Mouse (Mus musculus): ENCODE results near the gene Mpzl3.

Gene Mpzl3

DNA sequence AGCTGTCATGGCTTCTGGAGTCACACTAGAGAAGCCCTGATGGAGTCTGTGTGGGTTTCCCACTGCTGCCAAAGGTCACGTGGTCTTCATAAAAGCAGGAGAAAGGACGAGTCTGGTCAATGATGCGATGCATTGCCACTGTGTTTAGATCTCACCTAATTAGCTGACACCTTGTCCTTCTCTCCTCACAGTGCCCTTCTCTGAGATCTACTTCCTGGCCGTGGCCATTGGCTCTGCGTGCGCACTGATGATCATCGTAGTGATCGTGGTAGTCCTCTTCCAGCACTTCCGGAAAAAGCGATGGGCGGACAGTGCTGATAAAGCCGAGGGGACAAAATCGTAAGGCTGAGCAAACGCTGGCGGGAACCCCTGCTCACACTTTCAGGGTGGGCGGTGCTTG, 8.0 kb upstream of the Mpzl3 start:
- no peak for DNase-seq

DNA sequence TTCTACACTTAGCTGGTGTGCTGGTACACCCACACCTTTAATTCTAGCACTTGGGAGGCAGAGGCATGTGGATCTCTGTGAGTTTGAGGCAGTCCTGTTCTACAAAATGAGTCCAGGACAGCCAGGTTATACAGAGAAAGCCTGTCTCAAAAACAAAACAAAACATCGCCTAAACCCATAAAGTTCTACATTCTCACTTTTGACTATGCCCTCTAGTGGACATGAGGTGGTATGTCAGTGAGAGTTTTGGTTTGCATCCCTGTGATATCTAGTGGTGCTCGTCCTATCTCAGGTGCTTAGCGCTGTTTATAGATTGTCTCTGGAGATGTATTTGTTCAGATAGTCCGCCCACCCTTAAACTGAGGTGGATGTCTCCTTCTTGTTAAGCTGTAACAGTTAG, 6.5 kb upstream of the Mpzl3 start:
- no peak for DNase-seq

DNA sequence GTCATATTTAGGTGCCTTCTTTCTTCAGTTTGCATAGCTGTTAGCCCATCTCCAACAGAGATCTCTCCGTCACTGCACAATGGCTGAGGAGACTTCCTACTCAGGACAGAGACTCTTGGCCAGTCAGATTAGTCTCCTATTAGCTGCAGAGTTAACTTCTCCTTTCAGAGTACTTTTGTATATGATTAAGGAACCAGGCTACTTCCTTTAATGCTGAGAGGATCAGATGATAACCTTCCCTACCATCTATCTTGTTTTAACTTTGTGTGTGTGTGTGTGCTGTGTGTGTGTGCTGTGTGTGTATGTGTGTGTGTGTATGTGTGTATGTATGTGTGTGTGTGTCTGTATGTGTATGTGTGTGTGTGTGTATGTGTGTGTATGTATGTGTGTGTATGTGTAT, 5.3 kb upstream of the Mpzl3 start:
- no peak for DNase-seq

DNA sequence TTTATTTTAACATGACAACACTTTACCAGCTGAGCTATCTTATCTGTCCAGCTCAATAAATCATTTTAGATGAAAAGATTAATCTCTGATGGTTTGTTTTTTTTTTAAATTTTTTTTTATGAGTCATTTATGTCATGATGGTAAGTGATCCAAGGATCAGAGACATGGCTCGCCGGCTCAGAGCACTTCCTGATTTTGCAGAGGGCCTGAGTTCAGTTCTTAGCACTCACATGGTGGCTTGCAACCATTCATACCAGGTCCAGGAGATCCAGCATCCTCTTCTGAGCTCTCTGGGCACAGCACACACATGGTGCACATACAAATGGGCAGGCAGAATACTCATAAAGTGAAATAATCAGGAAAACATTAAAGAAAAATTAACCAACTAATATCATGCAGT, 4.7 kb upstream of the Mpzl3 start:
- DNase-seq: no peak

DNA sequence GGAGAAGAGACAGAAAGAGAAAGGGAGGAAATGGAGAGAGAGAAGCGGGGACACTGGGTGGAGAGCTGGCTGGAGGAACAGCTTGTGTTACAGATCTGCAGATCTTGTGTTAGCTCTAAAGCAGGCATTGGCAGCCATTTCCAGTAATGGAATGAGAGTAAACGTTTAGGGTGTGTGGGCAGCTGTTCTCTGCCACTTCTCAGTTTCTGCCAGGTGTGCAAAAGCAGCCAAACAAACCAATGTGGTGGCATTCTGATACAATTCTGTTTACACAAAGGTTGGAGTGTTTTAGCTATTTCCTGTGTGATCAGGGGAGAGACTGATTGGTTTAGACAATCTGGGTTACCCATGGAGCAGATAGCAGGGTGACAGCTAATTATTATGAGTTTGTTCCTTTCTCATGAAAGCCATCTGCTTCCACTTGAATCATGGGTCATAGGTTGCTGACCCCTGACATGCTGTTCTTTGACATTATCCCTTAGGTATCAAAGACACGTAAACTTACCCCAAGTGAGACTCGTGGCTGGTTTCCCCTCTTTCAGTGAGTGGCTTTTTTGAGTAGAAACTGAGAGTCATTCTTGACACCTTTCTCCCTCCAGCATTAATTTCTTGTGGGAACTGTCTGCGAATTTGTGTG, 3.4 kb downstream of the Mpzl3 start:
- DNase-seq: no peak

DNA sequence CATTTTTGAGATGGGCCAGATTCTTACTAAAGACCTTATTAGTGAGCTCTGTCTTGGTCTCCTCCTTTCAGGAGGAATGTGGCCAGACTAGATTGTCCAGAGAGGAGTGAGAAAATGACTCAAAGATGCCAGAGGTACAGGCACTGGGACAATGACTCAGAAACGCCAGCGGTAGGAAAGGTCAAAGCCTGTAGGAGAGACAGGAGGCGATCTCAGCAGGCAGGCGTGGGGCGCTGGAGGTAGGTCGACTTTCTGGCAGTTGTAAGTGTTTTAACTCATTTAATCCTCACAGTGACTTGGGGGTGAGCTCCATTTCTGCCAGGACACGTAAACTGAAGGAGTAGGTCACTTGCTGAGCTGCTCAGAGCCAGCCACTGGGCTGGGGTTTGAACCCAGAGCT, 5.2 kb downstream of the Mpzl3 start:
- DNase-seq: no peak

DNA sequence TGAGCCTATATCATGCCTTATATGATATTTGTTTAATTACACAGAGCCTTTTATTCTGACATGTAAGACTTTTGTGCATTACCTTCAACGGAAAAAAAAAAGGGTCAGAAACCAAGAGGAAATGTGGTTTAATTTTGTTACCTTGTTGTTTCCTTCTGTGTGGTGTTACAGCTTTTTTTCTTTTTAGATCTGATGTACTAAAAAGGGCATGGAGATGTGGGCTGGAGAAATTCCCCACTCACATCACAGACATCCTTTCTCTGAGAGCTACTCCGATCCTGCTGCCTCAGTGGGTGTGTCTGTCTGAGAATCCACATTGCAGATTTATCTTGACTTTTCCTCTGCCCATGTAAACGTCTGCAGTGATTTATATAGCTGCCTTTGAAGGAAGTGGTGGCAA, 7.7 kb downstream of the Mpzl3 start:
- DNase-seq: no peak

DNA sequence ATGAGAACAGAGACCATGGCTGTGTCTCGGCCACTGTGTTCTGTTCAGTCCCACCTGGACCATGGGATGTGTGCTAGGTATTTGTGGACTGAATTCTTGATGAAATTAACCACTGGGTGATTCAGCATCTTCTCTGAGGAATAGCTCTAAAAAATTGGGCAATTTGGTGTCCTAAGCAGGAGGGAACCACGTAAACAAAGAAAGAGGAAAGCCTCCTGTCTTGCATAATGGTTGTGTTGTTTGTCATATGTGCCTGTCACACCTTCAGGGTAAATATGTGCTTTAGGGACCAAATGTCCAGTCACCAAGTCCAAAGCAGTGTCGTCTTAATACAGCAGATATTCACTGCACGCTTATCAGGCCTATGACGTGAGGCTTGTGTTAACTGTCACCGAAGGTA, 9.4 kb downstream of the Mpzl3 start:
- DNase-seq: no peak

DNA sequence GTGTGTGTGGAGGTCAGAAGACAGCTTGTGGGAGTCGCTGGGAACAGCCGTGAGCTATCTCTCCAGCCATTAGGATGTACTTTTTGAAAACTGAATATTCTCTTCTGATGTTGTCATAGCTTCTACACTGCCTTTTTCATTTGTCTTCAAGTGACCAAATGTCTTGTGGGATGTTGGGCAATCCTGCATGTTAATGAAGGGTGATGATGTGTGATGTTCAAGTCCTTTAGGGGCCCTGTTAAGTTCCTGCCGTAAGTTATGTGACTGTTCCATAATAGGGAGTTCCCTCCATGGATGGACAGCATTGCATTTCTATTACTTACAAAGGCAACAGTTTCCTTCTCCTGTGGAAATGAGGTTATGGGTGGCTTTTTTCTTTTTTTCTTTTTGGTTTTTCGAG, 11.7 kb downstream of the Mpzl3 start:
- no peak for DNase-seq

DNA sequence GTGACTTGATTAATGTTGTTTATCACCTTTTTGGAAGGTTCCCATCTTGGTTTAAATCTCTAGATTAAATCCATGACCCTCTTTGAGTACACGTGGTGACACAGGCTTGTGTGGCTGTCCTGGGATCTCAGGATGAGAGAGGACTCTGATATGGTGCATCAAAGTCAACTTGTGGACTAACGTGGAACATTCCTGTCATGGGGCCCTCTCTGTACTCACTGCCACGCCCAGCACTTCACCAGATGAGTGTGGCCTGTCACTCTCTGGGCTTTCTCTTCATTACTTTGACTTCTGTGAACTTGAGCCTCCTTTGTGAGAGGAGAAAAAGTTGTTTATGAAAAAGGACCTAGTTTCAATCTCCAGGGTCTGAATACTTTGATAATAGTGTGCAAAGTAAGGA, 16.8 kb downstream of the Mpzl3 start:
- DNase-seq: no peak

DNA sequence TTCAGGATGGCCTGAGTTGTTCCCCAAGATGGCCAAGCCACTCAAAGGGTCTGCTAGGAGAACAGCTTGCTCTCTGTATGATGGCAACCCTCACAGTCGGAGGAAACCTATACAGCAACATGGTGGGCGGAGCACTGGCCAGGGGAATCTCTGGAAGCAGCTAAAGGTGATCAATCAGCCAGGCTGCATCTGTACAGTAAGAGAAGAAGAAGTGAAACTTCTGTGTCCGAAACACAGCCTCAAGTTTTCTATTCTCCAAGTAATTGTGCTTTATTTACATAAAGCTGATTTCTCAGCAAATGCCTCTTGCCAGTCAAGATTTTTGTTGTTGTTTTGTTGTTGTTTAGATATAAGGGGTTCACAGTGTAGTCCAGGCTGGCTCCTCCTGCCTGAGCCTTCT, 22.9 kb downstream of the Mpzl3 start:
- no peak for DNase-seq

DNA sequence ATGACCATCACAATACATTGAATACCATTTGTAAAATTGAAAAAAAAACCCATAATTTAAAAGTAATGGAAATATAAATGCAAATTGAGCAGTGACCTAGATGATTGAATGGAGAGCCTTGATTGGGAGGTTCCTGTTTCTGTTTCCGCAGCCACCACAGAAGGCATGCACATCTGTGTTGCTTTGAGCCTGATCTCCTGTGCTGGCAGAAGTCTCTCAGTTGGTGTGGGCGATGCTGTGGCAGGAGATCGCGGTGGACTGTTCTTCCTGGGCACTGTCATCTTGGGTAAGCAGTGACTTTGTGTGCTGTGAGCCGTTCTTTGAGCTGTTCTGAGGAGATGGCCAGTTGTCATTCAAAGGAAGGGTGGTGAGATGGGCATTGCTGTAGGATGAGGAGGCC, 24.0 kb downstream of the Mpzl3 start, which contains the start of gene Jaml:
TSS of gene Jaml (plus strand) at position 173 of the 400 bp plus-strand sequence.
- no peak for DNase-seq

DNA sequence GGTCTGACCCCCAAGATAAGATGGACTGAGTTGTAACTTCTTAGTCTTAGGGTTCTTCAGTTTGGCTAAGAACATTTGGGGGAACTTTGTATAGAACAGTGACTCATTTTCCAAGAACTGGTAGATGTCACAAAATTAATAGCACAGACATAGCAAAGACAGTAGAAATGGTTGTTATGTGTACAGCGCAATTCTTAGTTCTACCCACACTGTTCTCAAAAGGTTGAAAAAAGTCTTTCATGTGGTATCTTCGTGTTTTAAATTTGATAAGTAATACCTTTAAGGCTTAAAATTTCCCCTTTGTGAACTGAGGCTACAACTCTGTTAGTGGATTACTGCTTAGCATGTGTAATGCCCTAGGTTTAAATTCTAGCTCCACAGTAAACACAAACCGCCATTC, 28.1 kb downstream of the Mpzl3 start:
- DNase-seq: no peak

DNA sequence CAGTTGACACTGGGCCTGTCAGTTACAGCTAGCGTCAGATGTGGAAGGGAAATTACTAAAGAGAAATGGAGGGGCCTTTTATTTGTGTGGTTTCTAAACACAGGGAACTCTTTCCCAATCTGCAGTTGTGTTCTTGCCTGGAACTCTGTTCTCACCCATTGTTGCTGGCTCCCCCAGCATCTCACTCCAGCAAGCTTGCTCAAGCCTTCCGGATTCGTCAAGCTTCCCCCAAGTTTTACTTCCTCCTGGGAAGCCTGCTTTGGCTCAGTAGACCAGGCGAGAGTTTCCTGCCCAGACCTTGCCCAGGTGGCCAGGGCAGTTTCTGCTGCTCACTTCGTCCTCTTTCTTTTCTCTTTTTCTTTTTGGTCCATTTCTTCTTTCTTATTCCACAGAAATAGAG, 29.6 kb downstream of the Mpzl3 start:
- no peak for DNase-seq

DNA sequence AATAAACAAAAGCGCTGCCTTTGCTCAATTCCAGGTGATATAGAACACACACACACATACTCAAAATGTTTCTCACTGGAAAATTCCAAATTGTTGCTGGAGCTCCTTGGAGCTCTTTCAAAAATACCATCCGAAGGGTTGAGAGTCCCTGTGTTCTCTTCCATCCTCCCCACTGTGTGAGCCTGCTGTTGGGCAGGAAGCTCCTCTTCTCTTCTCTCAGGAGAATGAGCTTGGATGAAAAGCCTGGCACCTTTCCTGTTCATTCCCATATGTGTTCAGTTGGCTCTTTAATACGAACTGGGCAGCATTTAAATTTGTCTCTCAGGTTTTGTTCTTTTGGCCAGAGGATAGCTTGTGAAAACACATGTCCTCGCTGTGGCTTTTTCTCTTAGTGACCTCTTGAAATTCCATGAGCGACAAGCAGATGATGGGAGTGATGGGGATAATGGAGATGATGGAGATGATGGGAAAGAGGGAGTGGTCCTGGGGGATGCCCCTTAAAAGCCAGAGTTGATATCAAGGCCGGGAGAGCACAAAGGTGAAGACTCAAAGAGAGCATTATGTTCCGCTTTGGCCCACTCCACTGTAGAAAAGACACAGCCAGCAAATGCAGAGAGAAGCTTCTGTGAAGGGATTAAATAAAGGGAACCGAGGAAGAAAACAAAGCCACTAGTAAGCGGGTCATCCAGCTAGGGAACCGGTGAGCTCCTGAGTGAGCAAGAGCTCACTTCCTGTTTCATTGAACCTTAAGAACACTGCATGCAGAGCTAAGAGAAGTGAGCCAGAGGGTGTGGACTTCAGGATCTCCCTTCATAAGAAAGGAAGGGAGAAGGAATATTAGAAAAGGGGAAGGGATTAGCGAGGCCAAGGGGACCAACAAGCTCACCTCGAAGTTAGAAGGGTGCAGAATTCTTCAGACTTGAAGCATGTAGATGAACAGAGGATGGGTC, 31.0 kb downstream of the Mpzl3 start:
- DNase-seq: no peak

DNA sequence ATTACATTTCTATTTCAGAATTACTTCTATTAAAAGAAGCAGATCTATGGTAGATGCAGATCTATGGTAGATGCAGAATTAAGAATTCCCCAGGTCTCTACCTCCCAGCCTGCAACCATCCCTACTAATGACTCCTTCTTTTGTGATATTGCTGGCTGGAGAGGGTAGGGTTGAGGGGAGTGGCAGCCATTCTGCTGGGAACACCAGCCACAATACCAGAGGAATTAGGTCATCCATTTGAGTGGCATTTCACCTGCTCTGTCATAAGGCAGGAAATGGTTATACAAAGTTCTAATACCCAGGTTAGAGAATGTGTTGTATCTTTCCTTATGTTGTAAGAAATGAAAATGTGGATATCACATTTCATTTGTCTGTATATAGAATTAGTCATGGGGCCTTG, 33.1 kb downstream of the Mpzl3 start:
- no peak for DNase-seq

DNA sequence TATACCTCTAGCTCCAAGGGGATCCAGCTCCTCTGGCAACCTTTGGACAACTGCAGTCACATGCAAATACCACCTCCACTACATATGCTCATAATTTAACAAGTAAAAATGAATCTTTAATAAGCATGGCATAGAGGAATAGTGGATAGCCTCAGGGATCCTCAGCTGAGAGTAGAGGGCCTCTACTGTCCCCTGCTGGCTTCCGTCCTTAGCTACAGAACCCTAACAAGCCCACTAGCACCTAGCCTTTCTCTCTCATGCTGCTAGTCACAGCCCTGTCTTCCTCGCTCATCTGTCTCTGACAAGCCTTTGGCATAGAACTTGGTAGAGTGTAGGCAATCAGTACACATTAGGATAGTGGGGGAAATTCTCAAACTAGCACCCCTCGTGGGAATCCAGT, 35.8 kb downstream of the Mpzl3 start:
- no peak for DNase-seq

DNA sequence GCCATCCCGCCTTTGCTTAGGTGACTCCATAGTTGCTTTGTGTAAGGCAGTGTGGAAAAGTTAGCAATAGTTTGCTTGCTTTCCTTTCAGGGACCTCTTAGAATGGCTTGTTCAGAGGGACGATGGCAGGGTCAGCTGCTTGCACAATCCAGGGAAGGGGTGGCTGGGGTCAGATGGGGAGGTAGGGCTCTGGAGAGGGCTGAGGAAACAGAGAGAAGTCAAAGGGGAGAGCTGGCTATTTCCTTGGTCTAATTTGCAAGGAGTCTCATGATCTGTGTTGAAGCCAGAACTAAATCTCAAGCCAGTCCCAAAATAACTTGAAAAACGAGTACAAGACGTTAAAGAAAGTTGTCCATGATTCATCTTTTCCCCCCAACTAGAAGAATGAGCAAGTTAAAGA, 37.7 kb downstream of the Mpzl3 start:
- no peak for DNase-seq

DNA sequence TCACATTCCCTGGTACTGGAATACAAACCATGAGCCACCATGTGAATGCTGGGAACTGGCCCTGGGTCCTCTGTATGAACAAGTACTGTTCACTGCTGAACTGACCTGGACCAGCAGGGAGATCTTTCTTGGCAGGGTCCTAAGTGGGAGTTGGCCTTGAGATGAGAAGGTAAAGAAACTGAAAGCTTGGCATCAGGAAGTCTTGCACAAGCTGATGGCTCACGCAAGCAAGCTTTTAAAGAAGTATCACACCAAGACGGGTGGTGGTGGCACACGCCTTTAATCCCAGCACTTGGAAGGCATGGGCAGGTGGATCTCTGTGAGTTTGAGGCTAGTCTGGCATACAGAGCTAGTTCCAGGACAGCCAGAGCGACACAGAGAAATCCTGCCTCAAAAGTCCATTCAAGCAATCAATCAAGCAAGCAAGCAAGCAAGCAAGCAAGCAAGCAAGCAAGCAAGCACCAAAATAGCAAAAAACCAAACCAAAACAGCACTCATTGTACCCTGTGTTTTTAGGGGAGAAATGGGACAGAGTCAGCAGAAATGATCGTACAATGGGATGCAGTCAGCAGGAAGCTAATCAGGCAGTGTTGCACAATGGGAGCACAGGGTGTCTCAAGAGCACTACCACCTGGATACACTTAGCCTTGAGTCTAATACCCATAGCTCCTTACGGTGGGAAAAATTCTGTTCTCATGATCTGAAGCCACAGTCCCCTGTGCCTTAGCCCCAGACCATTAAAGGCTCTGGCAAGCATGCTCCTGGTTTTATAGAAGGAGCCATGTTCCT, 40.4 kb downstream of the Mpzl3 start:
- DNase-seq: no peak

DNA sequence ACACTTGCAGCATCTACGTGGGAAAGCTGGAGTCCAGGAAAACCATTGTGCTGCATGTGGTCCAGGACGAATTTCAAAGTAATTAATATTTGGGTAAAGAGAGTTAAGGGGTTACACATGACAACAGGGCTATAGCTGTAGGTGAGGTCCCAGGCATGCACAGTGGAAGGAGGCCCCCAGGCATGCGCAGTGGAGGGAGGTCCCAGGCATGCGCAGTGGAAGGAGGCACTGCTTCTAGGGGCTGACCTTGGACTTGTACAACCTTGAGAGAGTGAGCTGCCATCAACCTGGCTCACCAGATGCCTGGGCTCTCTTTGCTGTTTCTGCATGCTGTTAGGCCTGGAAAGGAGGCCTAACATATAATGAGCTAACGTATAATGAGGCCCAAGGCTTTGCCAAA, 42.9 kb downstream of the Mpzl3 start:
- no peak for DNase-seq

DNA sequence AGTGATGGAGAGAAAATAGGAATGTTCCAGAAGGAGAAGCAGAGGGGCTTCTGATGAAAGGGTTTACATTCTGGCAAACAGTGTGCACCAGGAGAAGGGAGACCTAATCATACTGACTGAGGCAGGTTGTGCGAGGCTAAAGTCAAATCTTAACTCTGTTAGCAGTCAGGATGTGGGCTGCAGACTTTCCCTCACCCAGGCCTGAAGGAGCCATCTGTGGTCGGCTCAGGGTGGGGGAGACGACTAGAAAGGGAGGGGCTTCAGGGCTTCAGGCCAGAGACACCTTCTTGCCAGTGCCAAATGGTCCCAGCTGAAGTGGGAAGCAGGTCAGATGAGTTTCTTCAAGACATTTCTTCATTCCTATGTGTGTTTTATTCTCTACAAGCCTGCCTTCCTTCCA, 43.4 kb downstream of the Mpzl3 start:
- no peak for DNase-seq

DNA sequence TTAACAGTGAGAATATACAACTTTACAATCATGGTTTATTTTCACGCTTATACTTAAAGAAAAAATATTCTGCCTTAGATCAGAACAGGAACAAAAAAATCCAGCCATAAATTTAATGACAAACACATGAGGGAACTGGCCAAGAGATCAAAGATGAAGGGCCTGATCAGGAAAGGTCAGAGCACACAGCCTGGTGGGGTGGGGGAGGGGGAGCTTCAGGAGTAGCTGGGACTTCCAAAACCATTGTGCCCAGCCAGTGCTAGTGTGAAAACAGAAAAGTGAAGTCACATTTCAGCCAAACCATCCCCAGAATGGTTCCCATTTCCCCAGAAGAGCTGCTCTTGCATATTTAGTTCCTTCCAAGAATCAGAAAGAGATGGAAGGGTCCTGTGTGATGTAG, 47.5 kb downstream of the Mpzl3 start:
- DNase-seq: no peak

DNA sequence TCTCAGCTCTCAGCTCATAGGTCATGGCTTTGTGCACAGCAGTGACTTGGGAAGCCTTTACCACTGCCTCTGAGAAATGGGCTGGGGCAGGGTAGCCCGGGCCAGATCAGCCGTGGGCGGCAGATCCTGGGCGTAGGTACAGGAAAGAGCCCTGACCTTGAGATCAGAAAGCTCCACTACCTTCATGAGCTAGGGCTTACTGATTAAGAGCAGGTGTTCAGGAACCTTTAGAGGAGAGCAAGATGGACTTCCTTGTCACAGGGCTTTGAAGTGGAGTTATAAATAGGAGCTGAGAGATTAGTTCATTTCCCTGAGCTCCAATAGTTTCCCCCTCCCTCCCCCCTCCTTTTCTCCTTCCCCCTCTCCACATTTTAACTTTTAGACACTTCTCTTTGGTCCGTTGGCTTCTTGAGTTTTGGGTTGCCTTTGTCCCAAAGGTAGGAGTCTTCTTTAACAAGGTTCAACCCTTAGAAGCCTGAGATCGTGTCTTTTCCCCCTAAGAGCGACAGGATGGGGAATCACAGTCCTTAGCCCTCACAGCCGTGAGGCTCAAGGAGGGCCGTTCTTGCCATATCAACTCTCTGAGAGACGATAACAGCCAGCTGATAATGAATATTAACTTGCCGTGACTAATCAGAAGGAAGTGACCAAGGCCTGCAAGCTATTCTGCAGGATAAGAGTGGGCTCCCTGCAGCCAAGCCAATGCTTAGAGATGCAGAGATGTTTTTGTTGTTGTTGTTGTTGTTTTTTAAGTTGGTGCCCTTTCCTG, 48.4 kb downstream of the Mpzl3 start:
- no peak for DNase-seq
